Mouse (Mus musculus) thymus, adult 2 months (tissue): ENCODE results near the gene Mbd5.

Source experiments
- CTCF ChIP-seq: fragments of 200-500 bp; IDR thresholded peaks from 2 replicates; pipeline ENCODE4 v1.5.1; 2012; ENCODE audit warnings: mild to moderate bottlenecking, control low read depth, low read length, moderate library complexity, borderline replicate concordance; ENCODE audit not compliant: control insufficient read depth, poor library complexity, insufficient read depth; ENCODE audit errors: extremely low read depth
- POLR2A ChIP-seq: fragments of 200-500 bp; IDR thresholded peaks from 2 replicates; pipeline ENCODE4 v1.6.1; 2012; ENCODE audit warnings: mild to moderate bottlenecking, low read length, control low read depth, moderate library complexity; ENCODE audit not compliant: control insufficient read depth, poor library complexity, insufficient read depth; ENCODE audit errors: extremely low read depth

GRCm38 (mm10) chr2:49364546-49364945 is 415.2 kb downstream of the Mbd5 start:
- TF ChIP-seq CTCF (no peak), POLR2A (no peak)
